In the genomic region with DNA sequence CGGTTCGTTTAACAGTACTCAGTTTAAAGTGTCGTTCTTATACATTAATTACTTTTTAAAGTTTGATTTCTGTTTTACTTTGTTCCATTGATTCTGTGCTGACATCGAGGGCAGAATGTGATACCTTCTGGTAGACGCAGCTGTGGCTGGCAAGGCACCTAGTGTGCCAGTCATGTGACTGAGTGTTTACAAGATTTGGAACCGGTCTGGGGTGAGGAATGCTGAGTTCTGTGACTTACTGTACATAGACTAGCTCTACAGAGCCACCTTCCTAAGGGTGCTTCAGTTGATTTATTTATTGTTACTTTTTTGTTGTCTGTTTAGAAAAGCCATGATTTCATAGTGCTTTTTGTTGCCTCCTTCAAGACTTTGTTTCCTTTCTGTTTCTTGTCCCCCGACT, we compare ENCODE assay signal across 12 mouse cellular contexts. TPM values are rescaled to one million over a fixed set of nuclear protein-coding genes. Genes with fewer than 3 reads are reported as not detected.
A peak's percentile ranks its signal among the peaks of the same experiment; 100 is the strongest.
DNase-seq lines count a peak whose midpoint lies in the region; ATAC-seq and TF ChIP-seq lines count a peak whose summit lies in the region.
"Had no signal": no experiment of that assay in that cellular context is flagged by ENCODE, and none has a peak within 500 bp of the region (broad histone marks: within the 10 kb centered on the region; RNA-seq: fewer than 3 reads in every experiment).

No protein-coding gene starts in this region.

- no peaks in the 10 kb centered on the region for H3K9me3 ChIP-seq in forebrain, embryonic 15.5 days
- H3K9me3 ChIP-seq in forebrain, embryonic 12.5 days, result no peaks in the 10 kb centered on the region
- H3K9me3 ChIP-seq in lung, postnatal 0 days (ENCODE audit: low read length), result no peaks in the 10 kb centered on the region
- H3K9me3 ChIP-seq: embryonic facial prominence, embryonic 15.5 days; neural tube, embryonic 13.5 days had no signal

- WGBS in forebrain, embryonic 15.5 days, result 47% methylated on average over 7 of the region's 7 CpGs
- WGBS in forebrain, embryonic 12.5 days, result 73% methylated on average over 7 of the region's 7 CpGs
- WGBS in lung, postnatal 0 days, result 52% methylated on average over 7 of the region's 7 CpGs

- no peak overlapping the region for H3K4me3 ChIP-seq in forebrain, embryonic 15.5 days
- no peak overlapping the region for H3K4me3 ChIP-seq in forebrain, embryonic 12.5 days (replicated peaks)
- no peak overlapping the region for H3K4me3 ChIP-seq in lung, postnatal 0 days (ENCODE audit: low read depth, low read length)
- H3K4me3 ChIP-seq: embryonic facial prominence, embryonic 15.5 days; neural tube, embryonic 13.5 days had no signal

- TF ChIP-seq CTCF in lung, postnatal 0 days (IDR thresholded peaks at IDR 0.05), result no peak

- H3K9ac ChIP-seq in forebrain, embryonic 15.5 days (replicated peaks), result no peak overlapping the region
- H3K9ac ChIP-seq in forebrain, embryonic 12.5 days, result no peak overlapping the region
- no peak overlapping the region for H3K9ac ChIP-seq in lung, postnatal 0 days (replicated peaks; ENCODE audit: low read depth)
- H3K9ac ChIP-seq: embryonic facial prominence, embryonic 15.5 days; lung, embryonic 14.5 days had no signal

- no peaks in the 10 kb centered on the region for H3K27me3 ChIP-seq in forebrain, embryonic 15.5 days
- 0 out of 2 replicates have a peak, but pooled peaks cover 3% of the 10 kb centered on the region for H3K27me3 ChIP-seq in forebrain, embryonic 12.5 days
- no peaks in the 10 kb centered on the region for H3K27me3 ChIP-seq in lung, postnatal 0 days (replicated peaks; ENCODE audit: insufficient read depth, low read length)
- H3K27me3 ChIP-seq: embryonic facial prominence, embryonic 15.5 days; neural tube, embryonic 13.5 days had no signal

- peak overlapping the region; percentile 38; the same call in 1 of the 2 replicates for H3K27ac ChIP-seq in forebrain, embryonic 15.5 days (replicated peaks)
- no peak overlapping the region for H3K27ac ChIP-seq in forebrain, embryonic 12.5 days
- H3K27ac ChIP-seq in lung, postnatal 0 days (ENCODE audit: low read length), result no peak overlapping the region
- H3K27ac ChIP-seq: neural tube, embryonic 13.5 days had no signal

- peak; percentile 57 for ATAC-seq in forebrain, embryonic 15.5 days (replicated peaks)
- ATAC-seq in forebrain, embryonic 12.5 days (ENCODE audit: low FRiP score), result no peak
- ATAC-seq in lung, postnatal 0 days, result peak; percentile 78
- ATAC-seq in megakaryocyte progenitor cell, adult 5-6 weeks (replicated peaks; ENCODE audit: poor library complexity), result no peak

- DNase-seq in lung, postnatal 0 days (ENCODE audit: low spot score), result peak; percentile 57
- DNase-seq in lung, postnatal 4 days, result no peak
- DNase-seq in kidney, postnatal 36 days, result peak; percentile 64 to 71
- DNase-seq in adrenal gland, adult 2 months, result no peak
- no peak for DNase-seq in urinary bladder, postnatal 36 days (ENCODE audit: low spot score in 2 of 2)
- DNase-seq: heart, postnatal 36 days had no signal

- TF ChIP-seq EP300 in lung, postnatal 0 days (IDR thresholded peaks at IDR 0.05), result no peak

- peaks cover 56% of the 10 kb centered on the region for H3K4me1 ChIP-seq in forebrain, embryonic 15.5 days
- H3K4me1 ChIP-seq in forebrain, embryonic 12.5 days, result peaks cover 24% of the 10 kb centered on the region
- H3K4me1 ChIP-seq in lung, postnatal 0 days (ENCODE audit: insufficient read depth, low read depth, low read length), result peaks cover 5% of the 10 kb centered on the region; the same call in 1 of the 2 replicates

- no peak overlapping the region for H3K4me2 ChIP-seq in forebrain, embryonic 15.5 days (replicated peaks)
- no peak overlapping the region for H3K4me2 ChIP-seq in forebrain, embryonic 12.5 days
- peak overlapping the region; percentile 29; the same call in 1 of the 2 replicates for H3K4me2 ChIP-seq in lung, postnatal 0 days (replicated peaks; ENCODE audit: low read depth, low read length)
- H3K4me2 ChIP-seq: embryonic facial prominence, embryonic 15.5 days; lung, embryonic 14.5 days; neural tube, embryonic 13.5 days had no signal

- peaks cover 21% of the 10 kb centered on the region for H3K36me3 ChIP-seq in forebrain, embryonic 15.5 days
- peaks cover 48% of the 10 kb centered on the region for H3K36me3 ChIP-seq in forebrain, embryonic 12.5 days (replicated peaks)
- H3K36me3 ChIP-seq in lung, postnatal 0 days (ENCODE audit: insufficient read depth, low read length), result peaks cover 4% of the 10 kb centered on the region; the same call in 1 of the 2 replicates

RNA-seq across cellular contexts. Expression of a gene that starts 18.1 kb away (rescaled TPM):
- 5.3 and 6.5 TPM in 2 replicates for polyA plus RNA-seq in forebrain, embryonic 15.5 days (2015; fragmentation: Nextera tagmentation; extraction: Ambion mirVana)
- 6.8 and 8.8 TPM in 2 replicates for polyA plus RNA-seq in forebrain, embryonic 12.5 days (2016; fragmentation: Nextera tagmentation; extraction: Ambion mirVana)
- 2.7 and 3.4 TPM in 2 replicates for polyA plus RNA-seq in lung, postnatal 0 days (2015; fragmentation: Nextera tagmentation; extraction: Ambion mirVana)
- total RNA-seq in megakaryocyte progenitor cell, adult 5-6 weeks (2015), result 0.46 and 1.4 TPM in 2 replicates
- 0.20 and 0.96 TPM in 2 replicates for total RNA-seq in megakaryocyte progenitor cell, adult 5-6 weeks (2017)
- total RNA-seq in adrenal gland, adult 2 months (2021), result 1 to 10 TPM; 4.6 to 6.2 TPM
- polyA plus RNA-seq in adrenal gland, adult 2 months (2012; rRNA removed), result 0.56 and 1.4 TPM in 2 replicates

Comparison
In these comparisons a context has a peak if more than half of its experiments do, and no peak if none do; other contexts are left out.
1. ATAC-seq: peak in forebrain, embryonic 15.5 days (single experiment) and lung, postnatal 0 days (single experiment); none in forebrain, embryonic 12.5 days (single experiment) and megakaryocyte progenitor cell, adult 5-6 weeks (single experiment).
2. DNase-seq: peak in lung, postnatal 0 days (single experiment) and kidney, postnatal 36 days (2 of 2); none in lung, postnatal 4 days (0 of 2), adrenal gland, adult 2 months (single experiment) and urinary bladder, postnatal 36 days (0 of 2).